Mouse (Mus musculus): ENCODE results near the gene Swap70. TPM values are rescaled to one million over a fixed set of nuclear protein-coding genes. Genes with fewer than 3 reads are reported as not detected.

The Swap70 gene
- total RNA-seq, 2 experiments from 2014 or later = 9.3 to 12.8 TPM

DNA sequence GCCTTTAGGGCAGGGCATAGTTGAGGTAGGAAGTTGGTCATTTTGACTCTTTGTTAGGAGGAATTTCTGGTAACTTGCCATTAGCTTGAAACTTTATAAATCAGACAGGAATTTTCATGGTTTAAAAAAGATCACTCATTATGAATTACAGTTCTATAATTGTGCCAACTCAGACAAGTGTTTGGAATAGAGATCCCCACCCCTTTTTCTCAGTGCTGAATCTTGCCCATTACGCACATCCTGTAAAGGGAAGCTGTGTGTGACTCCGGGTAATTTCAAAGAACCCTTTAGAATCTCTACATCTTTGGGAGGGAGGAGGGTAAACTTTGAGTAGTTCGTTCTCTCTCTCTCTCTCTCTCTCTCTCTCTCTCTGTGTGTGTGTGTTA lies 15.9 kb downstream of the Swap70 start:
- DNase-seq (ENCODE audit: extremely low spot score in 1 of 2, low spot score in 1 of 2) = no peak

GRCm38 (mm10) chr7:110237837-110238451 lies 16.4 kb downstream of the Swap70 start:
- DNase-seq (ENCODE audit: extremely low spot score in 1 of 2, low spot score in 1 of 2) = no peak

DNA sequence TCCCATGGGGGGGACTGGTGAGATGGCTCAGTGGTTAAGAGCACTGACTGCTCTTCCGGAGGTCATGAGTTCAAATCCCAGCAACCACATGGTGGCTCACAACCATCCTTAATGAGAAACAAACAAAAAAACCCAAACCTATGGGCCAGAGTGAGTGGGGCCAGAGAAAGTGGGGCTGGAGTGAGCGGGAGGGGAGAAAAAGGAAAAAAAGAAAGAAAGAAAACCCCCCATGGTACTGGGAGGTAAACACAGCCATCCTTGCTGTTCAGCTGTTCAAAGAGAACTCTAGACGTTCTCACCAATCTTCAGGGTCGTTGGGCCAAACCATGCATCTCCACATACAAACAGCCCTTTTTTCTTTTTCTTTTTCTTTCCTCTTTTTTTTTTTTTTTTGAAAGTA lies 18.1 kb downstream of the Swap70 start:
- DNase-seq (ENCODE audit: extremely low spot score in 1 of 2, low spot score in 1 of 2) = no peak

- DNase-seq (ENCODE audit: extremely low spot score in 1 of 2, low spot score in 1 of 2) = no peak
Measured at GRCm38 (mm10) chr7:110241472-110242289, 20.2 kb downstream of the Swap70 start.

GRCm38 (mm10) chr7:110242290-110242581 lies 20.7 kb downstream of the Swap70 start:
- no peak for DNase-seq (ENCODE audit: extremely low spot score in 1 of 2, low spot score in 1 of 2)

- no peak for DNase-seq (ENCODE audit: extremely low spot score in 1 of 2, low spot score in 1 of 2)
Measured at GRCm38 (mm10) chr7:110245128-110245527, 23.6 kb downstream of the Swap70 start.

DNA sequence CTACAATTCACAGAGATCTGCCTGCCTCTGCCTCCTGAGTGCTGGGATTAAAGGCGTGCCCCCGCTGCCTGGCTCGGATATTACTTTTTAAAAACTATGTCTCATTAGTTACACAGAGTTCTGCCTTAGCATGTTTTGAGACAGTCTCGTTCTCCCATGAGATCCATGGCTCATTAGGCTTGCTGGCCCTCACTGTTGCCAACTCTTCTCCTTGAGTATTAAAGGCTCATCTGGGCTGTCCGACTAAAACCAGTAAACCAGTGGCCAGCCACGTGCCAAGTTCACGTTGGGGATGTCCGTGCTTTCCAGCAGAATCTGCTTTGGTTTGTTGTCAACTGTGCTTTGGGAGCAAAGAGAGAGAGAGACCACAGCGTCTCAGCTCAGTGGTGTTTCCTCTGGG lies 25.0 kb downstream of the Swap70 start:
- no peak for DNase-seq (ENCODE audit: extremely low spot score in 1 of 2, low spot score in 1 of 2)

- DNase-seq (ENCODE audit: extremely low spot score in 1 of 2, low spot score in 1 of 2) = no peak
Measured at GRCm38 (mm10) chr7:110247801-110248200, 26.3 kb downstream of the Swap70 start.

DNA sequence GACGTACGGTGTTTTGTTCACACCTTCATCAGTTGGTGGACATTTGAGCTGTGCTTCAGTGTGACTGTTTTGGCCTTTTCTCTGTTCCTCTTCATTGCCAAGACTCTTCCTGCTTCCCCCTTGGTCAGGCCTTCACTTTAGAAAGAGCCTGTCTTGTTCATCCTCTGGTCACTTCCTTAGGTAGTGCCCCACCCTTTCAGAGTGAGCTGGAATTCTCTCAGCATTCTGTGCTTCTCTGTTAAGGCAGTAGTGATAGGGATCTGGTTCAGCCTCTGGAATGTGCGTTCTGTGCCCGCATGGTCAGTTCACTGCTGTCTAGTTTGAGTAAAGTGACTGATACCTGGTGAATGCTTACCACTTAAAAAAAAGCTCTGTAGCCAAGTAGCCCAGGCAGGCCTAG lies 27.2 kb downstream of the Swap70 start:
- no peak for DNase-seq (ENCODE audit: extremely low spot score in 1 of 2, low spot score in 1 of 2)

DNA sequence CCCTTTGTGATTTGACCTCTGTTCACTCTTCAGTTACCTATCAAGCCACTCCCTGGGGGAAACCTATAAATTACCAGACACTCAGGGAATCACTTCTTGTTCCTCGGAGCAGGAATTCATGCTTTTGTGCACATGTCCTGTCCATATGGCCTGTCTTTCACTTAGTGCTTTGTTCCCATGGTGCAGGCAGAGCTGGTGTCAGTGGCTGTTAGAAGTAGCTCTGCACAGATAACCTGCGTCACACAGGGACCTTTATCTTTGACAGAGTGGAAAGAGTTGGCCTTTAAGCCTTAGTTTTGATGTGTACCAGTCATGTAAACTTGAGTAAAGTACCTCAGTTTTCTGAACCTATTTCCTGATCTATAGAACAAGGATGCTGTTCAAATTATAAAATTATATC lies 32.4 kb downstream of the Swap70 start:
- no peak for DNase-seq (ENCODE audit: extremely low spot score in 1 of 2, low spot score in 1 of 2)

- DNase-seq (ENCODE audit: extremely low spot score in 1 of 2, low spot score in 1 of 2) = no peak
Measured at GRCm38 (mm10) chr7:110254395-110254794, 32.9 kb downstream of the Swap70 start.

GRCm38 (mm10) chr7:110257059-110257458 lies 35.5 kb downstream of the Swap70 start:
- no peak for DNase-seq (ENCODE audit: extremely low spot score in 1 of 2, low spot score in 1 of 2)

- DNase-seq (ENCODE audit: extremely low spot score in 1 of 2, low spot score in 1 of 2) = no peak
Measured at GRCm38 (mm10) chr7:110258196-110258950, 36.9 kb downstream of the Swap70 start.

DNA sequence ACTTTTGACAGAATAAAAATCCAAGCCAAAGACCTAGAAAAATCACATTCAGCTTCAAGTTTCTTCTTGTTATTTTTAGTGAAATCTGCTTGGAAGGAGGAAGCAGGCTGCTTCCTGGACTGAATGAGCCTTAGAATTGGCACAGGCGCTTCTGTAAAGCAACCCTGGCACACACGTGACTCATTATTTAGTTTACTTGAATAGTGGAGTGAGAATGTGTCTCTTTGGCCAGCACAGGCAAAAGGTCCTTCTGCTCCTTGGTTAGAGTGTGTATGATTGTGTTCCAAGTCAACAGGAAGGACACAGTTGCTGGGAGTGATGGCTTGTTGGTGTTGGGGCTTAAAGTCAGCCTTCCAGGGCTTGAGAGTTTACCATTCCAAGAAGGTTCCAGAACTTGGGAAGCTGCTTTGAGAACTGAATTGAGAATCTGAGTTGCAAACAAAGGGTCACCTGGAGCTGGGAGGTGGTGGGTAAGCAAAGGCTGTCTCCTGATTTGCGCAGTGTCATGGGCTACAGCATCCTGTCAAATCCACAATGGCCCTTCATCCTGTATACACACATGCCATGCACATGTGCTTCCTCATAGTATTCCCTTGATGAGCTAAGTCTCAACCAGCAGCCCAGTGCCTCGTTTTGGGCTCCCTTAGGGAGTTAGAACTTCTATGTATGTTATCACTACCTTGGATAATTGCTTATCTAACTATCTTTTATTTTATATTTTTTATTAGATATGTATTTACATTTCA lies 38.6 kb downstream of the Swap70 start:
- no peak for DNase-seq (ENCODE audit: extremely low spot score in 1 of 2, low spot score in 1 of 2)

- DNase-seq (ENCODE audit: extremely low spot score in 1 of 2, low spot score in 1 of 2) = no peak
Measured at GRCm38 (mm10) chr7:110261807-110262206, 40.3 kb downstream of the Swap70 start.

DNA sequence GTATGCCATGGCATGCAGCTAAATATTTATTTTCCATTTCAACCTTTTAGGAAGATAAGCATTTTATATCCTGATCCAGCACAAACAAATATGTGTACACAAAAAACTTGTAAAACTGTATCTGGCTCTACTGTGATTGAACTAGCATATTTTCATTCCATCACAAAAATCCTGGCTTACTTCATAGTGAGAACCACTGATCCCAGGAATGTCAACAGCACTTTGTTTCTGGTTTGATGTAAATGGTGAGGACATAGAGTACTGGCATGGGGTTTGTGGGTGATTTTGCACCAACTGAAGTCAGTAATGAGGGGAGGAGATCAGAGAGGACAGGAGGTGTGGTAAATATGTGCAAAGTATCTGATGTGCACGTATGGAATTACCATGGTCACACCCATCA lies 41.1 kb downstream of the Swap70 start:
- DNase-seq (ENCODE audit: extremely low spot score in 1 of 2, low spot score in 1 of 2) = no peak

DNA sequence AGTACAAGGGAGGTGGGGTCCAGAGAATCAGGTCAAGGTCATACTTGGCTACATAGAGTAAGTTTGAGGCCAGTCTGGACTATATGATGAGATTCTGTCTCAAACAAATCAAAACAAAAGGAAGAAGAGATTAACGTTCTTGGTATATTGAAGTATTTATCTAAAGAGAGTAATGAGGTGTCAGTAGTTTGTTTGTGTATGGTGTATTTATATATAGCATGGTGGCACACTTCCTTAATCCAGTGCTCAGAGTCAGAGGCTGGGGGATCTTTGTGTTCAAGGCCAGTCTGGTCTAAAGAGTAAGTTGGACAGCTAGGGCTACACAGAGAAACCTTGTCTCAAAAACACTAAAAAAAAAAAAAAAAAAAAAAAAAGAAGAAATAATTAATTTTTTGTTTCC lies 42.0 kb downstream of the Swap70 start:
- DNase-seq (ENCODE audit: extremely low spot score in 1 of 2, low spot score in 1 of 2) = no peak

DNA sequence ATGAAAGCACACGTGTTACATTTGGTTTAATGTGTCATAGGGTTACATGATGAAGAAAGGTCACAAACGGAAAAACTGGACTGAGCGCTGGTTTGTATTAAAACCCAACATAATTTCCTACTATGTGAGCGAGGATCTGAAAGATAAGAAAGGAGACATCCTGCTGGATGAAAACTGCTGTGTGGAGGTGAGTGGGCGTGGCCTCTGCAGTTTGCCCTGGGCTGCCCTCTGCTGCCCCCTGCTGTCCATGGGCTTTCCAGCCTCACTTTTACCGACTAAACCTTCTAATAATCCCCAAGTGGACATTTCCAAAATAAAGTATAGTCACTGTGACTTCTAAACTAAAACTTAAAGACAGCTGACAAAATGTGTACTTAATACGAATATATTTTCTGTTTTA lies 44.3 kb downstream of the Swap70 start:
- DNase-seq (ENCODE audit: extremely low spot score in 1 of 2, low spot score in 1 of 2) = peak; percentile 73 to 93

DNA sequence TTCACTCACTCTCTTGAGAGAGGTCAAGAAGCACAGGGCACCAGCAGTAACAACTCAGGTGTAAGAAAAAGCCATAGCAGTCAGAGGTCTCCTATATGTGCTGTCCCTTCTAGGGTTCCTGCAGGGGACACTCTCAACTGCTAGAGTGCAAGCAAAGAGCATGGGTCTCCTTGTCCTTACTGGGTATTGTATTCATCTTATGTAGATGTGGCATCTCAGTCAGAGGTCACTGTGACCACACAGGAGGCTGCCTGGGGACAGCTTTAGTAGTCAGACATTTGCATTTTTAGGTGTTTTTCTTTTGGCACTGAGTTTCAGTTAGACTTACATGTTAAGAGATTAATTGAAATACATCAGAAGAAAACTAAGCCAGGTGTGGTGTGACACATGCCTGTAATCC lies 45.5 kb downstream of the Swap70 start:
- DNase-seq (ENCODE audit: extremely low spot score in 1 of 2, low spot score in 1 of 2) = no peak

- no peak for DNase-seq (ENCODE audit: extremely low spot score in 1 of 2, low spot score in 1 of 2)
Measured at GRCm38 (mm10) chr7:110267994-110268393, 46.5 kb downstream of the Swap70 start.

DNA sequence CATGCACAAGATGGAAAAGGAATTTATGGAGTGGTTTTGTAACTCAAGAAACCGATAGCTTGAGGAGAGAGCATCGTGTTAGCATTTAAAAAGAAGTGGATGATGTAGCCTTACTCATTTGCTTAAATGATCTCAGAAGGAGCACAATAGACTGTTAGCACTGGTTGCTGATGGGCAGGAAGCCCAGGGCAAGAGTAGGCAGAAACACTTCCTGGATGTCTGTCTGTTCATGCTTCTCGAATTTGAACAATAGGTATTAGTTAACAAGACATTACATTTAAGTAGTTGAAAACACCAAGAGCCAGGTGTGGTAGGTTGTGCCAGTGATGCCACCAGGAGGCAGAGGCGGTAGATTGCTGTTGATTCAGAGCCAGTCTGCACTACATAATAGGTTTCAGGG lies 47.0 kb downstream of the Swap70 start:
- no peak for DNase-seq (ENCODE audit: extremely low spot score in 1 of 2, low spot score in 1 of 2)

Measured in layer of hippocampus, postnatal 25 days (tissue).